Mouse (Mus musculus) ovary, postnatal 36 days (tissue): ENCODE results near the gene Angpt4.

Experiments used
- DNase-seq: peaks from one replicate; pipeline ENCODE4 v3.0.0; 2022; ENCODE audit warnings: low spot score, mixed read lengths

Gene Angpt4

DNA sequence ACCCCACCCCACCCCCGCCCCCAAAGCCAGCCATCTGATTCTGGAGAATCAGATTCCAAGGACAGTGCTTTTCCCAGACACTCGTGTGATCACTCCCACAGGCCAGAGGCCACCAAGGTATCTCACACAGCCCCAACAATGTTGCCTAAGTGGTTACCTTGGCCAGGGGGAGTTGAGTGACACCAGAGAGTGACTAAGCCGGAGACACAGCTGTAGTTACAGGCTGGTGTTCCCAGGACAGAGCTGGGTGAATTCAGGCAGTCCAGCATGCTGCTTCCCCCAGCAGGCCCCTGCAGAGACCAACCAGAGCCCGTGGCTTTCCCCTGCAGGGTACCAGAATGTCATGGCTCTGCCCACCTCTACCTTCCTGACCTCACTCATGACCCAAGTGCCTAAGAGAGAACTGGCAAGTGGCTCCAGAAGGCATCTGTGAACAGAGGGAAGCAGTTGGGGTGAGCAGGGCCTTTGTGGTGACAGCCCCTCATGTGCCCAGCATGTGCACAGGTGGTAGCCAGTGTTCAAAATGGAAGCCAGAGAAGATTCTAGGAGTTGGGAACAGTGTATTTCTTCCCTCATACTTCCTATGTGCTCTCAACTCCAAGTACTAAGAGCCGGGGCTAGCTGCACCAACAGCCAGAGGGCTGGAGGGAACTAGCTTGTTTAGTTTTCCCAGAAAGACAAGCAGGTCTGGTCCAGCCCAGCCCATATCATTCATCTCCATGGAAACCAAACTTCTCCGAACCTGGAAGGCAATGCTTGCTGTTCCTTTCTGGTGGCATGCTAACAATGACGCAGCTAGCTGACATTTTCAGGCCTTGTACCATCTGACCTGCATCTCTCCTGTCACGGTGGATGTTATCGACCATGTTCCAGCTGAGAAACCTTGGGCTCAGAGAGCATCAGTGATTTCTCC is 50.5 kb downstream of the Angpt4 start:
- no peak for DNase-seq

DNA sequence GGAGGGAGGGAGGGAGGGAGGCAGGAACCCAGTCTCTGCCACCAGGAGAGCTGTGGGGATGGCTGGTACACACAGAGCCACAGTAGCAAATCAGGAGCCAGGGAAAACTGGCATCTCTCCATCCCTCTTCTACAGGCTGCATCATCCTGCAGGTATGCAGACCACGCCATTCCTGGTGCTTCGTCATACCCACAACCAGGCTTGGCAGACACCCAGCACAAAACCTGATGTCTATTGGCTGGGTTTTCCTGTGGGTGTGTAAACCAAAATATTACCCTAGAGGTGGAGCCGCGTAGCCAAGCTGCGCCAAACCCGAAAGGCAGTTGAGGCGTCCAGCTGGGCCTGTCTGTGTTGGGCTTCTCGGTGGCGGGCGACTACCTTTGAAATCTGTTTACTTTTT is 51.5 kb downstream of the Angpt4 start:
- peak; percentile 55 for DNase-seq

DNA sequence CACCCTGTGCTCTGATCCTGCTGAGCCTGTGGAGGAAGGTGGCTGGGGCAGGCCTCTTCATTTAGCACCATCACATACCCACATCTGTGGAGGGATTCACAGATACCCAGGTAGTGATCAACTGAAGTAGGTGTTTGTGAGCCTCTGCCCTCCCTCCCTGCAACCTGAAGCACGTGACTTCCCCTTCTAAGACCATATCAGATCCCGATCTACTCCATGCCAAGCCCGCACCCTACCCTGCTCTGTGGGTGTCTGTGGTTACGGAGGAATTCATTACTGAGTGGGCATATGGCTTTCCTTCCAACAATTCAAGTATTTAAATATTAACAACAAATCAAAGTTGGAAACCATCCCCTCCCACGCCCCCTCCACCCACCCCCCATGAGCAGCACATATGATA is 52.3 kb downstream of the Angpt4 start:
- DNase-seq, result no peak

DNA sequence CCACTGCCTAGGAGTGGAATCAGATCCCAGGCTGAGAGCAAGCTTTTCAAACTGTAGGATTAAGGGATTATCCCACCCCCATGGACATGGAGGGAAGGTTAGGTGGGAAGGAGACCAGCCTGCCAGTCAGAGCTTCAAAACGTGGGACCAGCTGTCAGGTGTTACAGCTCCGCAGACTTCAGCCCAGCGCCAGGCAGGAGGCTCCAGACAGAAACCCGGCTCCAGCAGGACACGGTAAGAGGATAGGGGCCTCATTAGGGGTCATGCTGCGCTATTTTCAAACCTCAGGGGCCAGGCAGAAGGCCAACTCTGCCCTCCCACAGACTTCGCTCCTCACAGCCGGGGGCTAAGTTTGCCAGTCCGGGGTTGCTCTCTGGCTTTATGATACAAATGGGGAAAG is 53.0 kb downstream of the Angpt4 start:
- DNase-seq, result no peak

DNA sequence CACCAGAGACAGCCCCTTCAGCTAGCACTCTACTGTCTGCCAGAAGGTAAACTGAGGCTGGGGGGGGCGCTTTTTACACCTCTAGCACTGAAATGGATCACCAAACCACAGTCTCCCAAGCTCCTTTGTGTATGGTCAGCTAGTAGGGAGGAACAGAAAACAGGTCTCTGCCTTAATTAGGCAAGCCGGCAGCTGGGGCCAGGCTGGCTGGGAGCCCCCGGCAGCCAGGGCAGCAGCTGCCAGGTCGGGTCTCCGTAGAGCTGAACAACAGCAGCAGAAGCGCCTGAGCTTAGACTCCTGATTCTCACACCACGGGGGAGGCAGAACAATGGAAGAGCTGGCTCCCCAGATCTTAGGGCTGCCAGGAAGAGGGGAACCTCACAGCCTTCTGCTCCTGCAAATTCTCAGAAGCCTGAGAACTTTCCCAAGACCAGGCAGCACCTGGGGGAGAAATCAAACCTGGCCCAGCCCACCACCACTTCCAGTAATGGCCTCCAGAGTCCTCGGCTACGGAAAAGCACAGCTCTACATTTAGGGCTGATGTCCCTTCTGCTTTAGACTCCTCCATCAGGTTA is 56.3 kb downstream of the Angpt4 start:
- no peak for DNase-seq

DNA sequence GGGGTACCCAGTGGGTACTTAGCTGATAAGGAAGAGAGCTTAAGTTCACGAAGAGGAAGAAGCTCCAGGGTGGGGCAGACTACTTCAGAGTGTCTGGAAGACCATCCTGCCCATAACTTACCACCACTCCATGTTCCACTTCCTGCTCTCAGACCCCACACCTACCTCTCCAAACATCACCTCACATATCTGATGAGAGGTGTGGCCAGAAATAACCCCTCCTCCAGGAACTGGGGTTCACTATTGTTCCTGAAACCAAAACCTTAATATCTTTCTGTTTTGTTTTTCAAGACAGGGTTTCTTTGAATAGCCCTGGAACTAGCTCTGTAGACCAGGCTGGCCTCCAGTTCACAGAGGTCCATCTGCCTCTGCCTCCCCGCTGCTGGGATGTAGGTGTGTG is 56.8 kb downstream of the Angpt4 start:
- DNase-seq, result no peak

DNA sequence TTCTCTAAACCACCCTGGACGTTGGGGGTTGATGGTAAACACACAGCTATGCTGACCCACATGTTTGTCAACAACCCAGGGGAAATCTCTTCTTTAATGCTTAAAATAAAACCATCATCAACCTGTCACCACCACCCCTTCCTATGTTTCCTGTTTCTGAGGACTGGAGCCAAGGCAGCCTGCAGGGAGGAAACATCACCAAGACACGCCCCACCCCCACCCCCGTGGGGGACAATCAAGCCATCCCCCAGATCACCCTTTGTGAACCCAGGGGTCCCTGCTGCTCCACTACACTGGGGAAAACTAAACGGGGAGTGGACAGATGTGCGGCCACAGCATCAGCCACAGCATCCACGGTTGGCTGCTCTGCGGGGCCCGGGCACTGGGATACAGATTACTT is 57.4 kb downstream of the Angpt4 start:
- DNase-seq, result no peak

DNA sequence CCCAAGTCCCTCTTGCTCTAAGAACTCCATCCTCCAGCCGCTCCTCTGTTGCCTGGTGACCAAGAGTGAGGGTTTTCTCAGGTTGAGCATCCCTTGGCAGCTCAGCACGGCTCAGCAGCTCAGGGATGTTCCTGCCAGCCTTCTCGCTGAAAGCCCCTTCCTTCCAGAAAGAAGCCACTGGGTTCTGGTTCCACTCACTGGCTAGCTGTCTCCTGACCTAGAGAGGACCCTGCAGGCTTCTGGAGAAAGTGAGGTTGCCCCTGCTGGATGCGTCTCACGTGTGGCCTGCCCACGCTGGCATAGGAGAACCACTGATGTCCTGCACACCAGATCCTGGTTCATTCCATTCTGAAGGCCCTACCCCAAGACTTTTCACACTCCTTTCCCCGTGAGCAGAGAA is 58.0 kb downstream of the Angpt4 start:
- DNase-seq, result no peak

DNA sequence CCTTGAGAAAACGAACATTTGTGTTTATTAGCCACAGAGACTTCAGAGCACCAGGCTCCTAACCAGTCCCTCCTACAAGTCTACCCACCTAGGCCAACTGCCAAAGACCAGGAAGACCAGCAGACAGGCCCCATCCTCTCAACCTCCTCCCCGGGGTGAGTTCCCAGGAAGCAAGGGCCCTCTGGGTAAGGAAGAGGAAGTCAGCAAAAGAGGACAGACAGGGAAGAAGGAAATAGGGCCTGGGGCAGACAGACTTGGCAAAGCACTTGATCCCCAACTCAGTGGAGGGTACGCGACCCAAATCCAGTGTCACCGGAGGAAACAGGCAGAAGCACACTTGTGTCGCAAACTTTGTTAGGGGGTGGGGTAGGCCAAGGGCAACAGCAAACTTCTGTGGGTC is 58.4 kb downstream of the Angpt4 start:
- DNase-seq, result no peak

DNA sequence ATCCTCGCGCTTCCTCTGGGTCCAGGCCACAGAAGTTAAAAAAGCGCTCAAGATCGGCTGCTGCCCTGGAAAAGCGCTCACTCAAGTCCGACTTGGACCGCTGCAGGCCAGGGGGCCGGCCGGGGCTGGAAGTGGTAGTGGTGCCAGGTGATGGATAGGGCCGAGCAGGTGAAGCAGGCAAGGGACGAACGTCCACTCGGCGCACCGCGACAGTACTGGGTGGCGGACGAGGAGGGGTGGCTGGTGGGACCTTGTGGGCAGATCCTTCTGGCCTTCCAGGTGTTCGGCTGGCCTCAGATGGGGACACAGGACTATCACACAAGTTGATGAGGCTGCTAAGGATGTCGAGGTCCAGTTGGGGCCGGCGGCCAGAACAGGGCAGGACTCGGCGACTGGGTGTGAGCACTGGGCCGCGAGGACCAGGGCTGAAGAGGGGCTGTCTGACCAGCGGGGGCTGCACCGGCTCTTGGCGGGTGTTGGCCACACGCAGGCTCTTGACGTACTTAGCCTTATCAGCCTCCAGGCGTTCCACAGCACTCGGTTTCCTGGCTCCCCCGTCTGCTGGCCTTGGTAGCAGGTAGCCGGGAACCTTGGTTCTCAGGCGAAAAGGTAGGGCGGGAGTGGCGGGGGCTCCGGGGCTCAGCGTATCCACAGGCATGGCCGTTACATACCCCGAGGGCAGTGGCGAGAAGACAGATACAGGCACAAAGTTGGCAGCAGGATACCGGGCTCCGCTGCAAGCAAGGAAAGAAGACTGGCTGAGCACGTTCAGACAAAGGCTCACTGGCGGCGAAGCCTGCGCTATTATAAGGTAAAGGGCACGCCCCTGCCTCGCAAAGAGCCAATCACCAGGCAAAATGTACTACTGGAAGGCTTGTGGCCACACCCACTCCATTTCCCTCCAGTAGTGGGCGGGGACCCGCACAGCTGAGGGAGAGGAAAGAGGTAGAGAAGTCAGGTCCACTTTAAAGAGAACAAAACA is 59.5 kb downstream of the Angpt4 start:
- DNase-seq, result peak; percentile 82

DNA sequence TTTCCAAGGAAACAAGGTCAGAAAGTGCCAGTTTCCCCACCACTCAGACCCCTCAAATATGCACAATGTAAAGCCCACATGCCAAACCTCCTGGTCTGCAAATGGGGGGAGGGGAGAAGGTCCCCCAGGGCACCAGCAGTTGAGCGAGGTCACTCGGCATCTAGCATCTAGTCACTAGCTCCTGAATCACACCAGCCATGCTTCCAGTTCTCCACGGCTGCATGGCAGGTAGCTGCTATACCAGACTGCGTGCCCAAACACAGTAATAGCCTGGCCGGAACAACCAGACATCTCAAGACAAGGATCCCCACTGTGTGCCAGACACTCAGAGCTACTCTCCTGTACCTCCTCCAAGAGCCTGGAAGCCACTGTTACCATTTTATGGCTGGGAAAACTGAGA is 60.7 kb downstream of the Angpt4 start:
- DNase-seq, result no peak

DNA sequence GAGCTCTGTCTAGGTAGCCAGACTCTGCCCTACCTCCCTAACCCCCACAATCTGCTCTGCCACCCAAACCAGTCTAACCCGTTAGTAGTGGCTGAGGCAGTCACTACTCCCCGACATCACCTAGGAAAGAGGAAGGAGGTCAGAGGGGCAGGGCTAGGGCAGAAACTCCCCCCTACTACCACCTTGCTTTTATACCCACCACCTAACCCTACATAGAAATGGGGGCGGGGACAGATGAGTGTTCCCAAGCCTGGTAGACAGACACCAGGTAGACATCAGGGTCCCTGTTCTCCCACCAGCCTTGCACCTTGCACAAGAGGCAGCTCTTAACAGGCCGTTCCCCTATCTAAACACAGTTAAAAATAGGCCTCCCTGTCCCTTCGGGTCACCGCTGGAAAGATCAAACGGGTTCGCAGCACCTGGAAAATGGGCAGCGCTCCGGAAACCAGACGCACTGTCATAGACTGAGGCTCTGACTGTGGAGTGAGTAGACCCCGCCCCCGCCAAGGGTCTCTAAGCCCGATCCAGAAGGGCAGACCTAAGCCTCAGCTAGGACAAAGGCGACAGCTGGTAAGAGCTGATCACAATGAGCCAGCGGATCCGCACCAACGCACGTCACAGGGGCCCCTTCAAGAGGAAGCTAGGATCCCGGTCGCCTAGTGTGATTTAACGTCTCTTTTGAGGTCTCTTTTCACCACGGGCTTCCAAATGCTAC is 62.0 kb downstream of the Angpt4 start:
- DNase-seq, result no peak

DNA sequence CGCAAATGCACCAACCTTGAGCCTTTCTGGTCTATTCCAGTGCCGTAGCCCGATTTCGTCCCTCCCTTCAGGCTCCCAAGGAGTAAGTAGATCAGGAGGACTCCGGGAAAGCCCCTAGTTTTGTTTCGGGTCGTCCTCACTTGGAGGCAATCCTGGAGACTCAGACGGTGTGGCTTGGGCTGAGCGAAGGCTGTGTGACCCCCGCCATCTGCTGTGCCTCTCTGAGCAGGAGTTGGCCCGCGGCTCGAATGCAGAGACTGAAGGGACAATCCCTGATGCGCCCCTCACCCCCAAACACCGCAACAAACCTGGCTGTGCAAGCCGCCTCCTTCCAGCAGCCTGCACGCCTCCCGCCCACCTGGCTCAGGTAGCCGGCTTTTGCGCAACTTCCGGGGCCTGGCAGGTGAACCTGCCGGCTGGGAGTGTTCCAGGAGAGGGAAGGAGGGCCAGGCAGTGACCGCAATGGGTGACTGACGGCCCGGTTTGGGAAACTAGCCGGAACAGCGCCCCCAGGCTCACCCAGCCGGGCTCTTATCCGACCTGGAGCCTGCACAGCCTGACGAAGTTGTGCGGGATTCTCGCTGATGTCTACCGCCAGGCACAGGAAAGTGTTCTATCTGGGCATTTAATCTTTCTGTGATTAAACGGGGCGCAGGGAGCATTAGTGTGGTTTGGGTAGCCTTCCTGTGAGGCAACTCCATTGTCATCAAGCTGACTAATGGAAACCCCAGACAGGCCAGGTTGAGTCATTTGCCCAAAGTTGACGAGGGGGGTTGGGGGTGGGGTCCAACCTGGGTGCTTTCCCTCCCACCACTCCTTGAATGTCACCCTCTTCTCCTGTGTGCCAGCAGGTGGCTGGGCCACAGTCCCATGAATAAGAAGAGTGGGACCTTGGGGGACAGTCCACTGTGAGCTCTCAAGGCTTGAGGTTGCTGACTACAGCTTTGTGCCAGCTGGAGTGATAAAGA is 62.9 kb downstream of the Angpt4 start:
- peak; percentile 47 for DNase-seq

DNA sequence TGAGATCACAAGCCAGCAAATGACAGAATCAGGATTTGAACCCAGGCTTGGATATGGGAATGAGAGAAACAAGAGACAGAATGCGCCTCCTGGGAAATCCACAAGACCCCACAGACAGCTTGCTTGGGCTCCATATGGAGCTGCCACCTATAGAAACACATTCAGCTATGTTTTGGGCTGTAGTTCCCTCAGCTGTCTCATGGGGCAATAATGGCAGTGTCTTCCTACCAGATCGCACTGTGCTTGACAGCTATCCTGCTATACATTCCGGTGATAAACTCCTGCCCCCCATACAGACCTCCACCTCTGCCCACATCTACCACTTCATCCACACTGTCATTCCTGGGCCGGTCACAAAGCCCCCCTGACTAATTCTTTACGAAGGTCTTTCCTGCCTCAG is 64.3 kb downstream of the Angpt4 start:
- DNase-seq, result no peak

DNA sequence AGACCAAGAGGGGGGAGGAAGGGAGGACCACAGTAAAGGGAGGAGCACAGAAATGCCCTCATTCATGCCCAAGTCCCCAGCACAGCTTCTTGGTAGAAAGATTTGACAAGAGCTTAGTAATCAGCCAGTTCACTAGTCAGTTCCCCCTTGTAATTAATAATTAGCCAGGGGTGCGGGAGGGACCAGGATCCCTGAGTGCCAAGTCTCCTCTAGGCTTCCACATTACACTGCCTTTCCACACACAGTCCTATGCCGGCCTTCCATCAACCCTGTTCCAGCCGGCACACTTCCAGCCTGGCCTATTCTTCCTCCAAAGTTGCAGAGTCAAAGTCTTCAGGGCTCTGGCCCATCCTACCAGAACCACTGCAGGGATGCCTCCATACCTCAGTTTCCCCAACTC is 65.1 kb downstream of the Angpt4 start:
- no peak for DNase-seq

DNA sequence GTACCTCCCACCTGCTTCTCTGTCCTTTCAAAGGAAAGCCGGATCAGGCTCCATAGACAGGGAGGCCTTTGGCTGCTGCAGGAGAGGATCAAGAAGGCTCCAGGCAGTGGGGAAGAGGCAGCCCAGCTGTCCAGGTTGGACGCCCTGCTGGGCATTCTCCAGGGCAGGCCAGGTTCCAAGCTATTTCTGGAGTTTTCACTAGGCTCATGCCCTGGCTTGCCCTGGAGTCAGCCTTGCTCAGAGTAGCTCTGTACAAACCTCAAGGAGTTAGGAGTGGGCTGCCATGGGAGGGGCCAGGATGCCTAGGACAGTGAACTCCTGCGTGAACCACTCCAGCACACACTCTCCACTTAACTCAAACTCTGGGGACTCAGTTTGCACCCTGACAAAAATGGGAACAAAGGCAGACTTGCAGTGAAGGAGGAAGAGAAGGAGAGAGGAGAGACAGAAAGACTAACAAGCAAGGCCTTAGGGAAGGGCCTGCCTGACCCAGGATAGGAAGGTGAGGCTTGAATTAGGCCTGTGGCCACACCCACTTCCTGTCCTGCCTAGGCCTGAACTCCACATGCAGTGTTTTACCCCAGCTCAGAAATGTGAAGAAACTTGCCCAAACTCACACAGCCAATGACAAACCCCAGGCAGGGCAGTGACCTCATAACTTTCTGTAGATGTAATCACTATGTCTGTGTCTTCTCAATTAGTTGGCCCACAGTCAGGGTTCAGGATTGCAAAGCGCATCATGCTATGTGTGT is 66.9 kb downstream of the Angpt4 start:
- DNase-seq, result peak; percentile 6

DNA sequence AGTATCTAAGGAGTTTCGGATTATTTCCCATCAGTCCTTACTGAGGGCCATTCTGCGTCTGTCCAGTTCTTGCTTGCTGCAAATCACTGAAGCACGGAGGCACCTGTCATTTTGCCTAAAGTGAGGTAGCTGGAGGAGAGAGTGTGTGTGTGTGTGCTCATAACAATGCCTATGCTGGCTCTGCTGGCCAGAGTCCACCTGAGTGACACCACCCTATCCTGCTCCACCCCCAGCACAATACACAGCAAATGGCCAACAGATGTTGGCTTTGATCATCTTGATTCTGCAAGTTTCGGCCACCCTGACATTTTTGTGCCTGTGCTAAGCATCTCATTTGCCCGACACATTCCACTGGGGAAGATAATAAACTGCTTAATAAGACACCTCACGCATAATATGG is 67.5 kb downstream of the Angpt4 start:
- DNase-seq, result no peak

DNA sequence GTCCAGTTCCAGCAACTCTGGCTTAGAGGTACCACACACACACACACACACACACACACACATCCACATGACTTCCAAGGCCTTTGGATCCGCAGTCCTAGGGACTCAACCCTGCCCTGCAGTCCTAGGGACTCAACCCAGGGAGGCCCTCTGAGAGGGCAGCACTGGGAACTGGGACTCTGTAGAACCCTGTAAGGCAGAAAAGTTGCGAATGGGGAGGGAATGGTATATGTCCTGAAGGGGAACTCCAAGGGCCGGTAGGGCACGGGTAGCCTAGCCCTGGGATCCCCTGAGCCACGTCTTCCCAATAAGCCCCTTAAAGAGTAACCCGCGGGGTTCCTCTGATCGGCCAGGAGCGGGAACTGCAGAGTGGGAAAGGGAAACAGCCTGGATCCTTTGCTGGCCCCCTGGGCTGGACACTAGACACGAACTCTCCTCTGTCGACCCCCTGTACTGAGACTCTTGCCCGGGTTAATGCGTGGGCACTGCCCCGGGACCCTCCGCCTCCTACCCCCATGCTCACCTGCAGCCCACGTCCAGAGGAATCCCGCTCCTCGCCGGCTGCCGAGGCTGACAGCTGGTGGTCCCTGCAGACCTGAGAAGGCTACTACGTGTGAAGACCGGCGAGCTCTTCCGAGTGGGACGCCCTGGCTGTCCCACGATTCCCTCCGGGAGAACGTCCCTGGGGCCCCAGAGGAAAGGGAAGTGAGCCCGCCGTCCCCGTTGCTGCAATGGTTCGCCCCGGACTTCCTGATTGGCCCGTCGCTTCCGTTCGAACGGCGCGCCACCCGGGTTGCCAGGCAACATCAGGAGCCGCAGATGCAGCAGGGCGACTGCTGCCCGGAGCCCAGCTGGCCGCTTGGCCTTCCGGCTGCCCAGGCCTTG is 68.7 kb downstream of the Angpt4 start, which contains the start of gene Fam110a:
Fam110a (minus strand) TSS at position 750 of the 885 bp plus-strand sequence.
- DNase-seq, result peak; percentile 92

DNA sequence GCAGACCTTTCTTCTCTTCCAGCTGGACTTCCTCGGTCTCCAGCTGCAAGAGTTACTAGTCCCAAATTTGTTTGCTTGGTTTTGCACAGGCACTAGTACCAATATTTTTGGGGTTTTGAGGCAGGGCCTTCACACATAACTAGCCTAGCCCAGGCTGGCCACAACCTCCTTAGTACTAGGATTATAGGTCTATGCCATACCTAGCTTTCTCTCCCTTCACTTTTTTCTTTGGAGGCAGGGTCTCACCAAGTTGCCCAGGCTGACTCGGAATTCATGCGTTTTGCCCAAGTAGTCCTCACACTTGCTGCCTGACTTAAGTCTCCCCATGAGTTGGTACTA is 69.3 kb downstream of the Angpt4 start:
- no peak for DNase-seq
